Mouse (Mus musculus) stomach, postnatal 0 days (tissue): Measurements from ENCODE around the gene Mtln.

Experiments used
- CTCF ChIP-seq: IDR thresholded peaks from 2 replicates; pipeline ENCODE4 v1.5.1; 2016; ENCODE audit warnings: antibody characterized with exemption, low read depth, mild to moderate bottlenecking, moderate library complexity
- EP300 ChIP-seq: optimal IDR thresholded peaks from 2 replicates; pipeline ENCODE3; 2016; ENCODE audit warnings: antibody characterized with exemption

GRCm38 (mm10) chr2:127789138-127789537 lies 3.1 kb downstream of the Mtln start:
- TF ChIP-seq CTCF (no peak), EP300 (no peak)
